Mouse (Mus musculus) stomach, embryonic 15.5 days (tissue): Measurements from ENCODE around the gene Rdm1. TPM values are rescaled to one million over a fixed set of nuclear protein-coding genes. Genes with fewer than 3 reads are reported as not detected.
A peak's percentile ranks its signal among the peaks of the same experiment; 100 is the strongest.

Experiments
- ATAC-seq: fragments of 200-750 bp; cut with Nextera tagmentation; 2 replicates; pipeline ENCODE4 v1.8.0; 2017; ENCODE audit warnings: low read depth, moderate number of reproducible peaks, moderate TSS enrichment; ENCODE audit not compliant: insufficient read depth, low FRiP score
- H3K27ac ChIP-seq: fragments of 300-500 bp; sonication (generic); 2 replicates; pipeline ENCODE4 v1.5.1; 2015; ENCODE audit warnings: mild to moderate bottlenecking, inconsistent platforms
- H3K27me3 ChIP-seq: fragments of 300-500 bp; sonication (generic); replicated peaks from 2 replicates; pipeline ENCODE4 v1.6.1; 2015; ENCODE audit warnings: inconsistent platforms
- H3K36me3 ChIP-seq: fragments of 300-500 bp; sonication (generic); 2 replicates; pipeline ENCODE4 v1.6.1; 2015; ENCODE audit warnings: inconsistent platforms
- H3K4me1 ChIP-seq: fragments of 300-500 bp; sonication (generic); 2 replicates; pipeline ENCODE4 v1.6.1; 2015; ENCODE audit warnings: inconsistent platforms
- H3K4me2 ChIP-seq: fragments of 300-500 bp; sonication (generic); 2 replicates; pipeline ENCODE4 v1.6.1; 2015; ENCODE audit warnings: mild to moderate bottlenecking, inconsistent platforms
- H3K4me3 ChIP-seq: fragments of 300-500 bp; sonication (generic); replicated peaks from 2 replicates; pipeline ENCODE4 v1.5.1; 2015; ENCODE audit warnings: inconsistent platforms
- H3K9ac ChIP-seq: fragments of 300-500 bp; sonication (generic); 2 replicates; pipeline ENCODE4 v1.6.1; 2015; ENCODE audit warnings: inconsistent platforms
- H3K9me3 ChIP-seq: fragments of 300-500 bp; sonication (generic); 2 replicates; pipeline ENCODE4 v1.6.1; 2016; ENCODE audit warnings: inconsistent platforms
- WGBS: fragments of 180-500 bp; shearing (Covaris S2); methylation state at CpG from one replicate; pipeline ENCODE4 v1.1.7; 2015; 5-methylcytosine and 5-hydroxymethylcytosine counted together
- polyA plus RNA-seq: library from polyadenylated mRNA; unstranded; fragments of >200 nt; fragmentation: Nextera tagmentation; extraction: Ambion mirVana; gene quantifications from 2 replicates; pipeline ENCODE4 v1.2.1, GENCODE M21; 2015

The Rdm1 gene
- polyA plus RNA-seq, 1 experiment from 2014 or later, result 37.6 TPM

DNA sequence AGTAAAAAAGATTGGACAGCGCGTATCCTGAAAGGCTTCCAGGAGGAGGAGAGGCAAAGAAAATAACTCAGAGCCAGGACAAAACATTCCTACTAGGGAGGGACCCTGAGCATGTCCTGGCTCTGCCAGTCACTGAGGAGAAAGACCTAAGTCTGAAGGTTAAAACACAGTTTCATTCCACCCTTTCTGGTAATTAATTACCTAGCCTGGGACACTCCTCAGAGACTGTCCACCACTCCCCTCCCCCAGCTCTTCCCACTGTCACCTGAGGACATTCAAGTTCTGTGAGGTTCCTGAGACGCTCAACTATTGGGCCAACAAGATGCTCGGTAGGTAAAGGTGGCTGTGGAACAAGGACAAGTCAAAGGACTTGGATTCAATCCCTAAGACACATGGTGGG is 48.4 kb downstream of the Rdm1 start:
- 87% methylated on average over 4 of the region's 4 CpGs for WGBS
- H3K9ac ChIP-seq, result no peak overlapping the region
- H3K36me3 ChIP-seq, result no peaks in the 10 kb centered on the region
- ATAC-seq, result no peak
- no peak overlapping the region for H3K4me3 ChIP-seq
- no peaks in the 10 kb centered on the region for H3K27me3 ChIP-seq
- H3K4me1 ChIP-seq, result peaks cover 11% of the 10 kb centered on the region
- H3K9me3 ChIP-seq, result no peaks in the 10 kb centered on the region
- no peak overlapping the region for H3K4me2 ChIP-seq
- H3K27ac ChIP-seq, result no peak overlapping the region

DNA sequence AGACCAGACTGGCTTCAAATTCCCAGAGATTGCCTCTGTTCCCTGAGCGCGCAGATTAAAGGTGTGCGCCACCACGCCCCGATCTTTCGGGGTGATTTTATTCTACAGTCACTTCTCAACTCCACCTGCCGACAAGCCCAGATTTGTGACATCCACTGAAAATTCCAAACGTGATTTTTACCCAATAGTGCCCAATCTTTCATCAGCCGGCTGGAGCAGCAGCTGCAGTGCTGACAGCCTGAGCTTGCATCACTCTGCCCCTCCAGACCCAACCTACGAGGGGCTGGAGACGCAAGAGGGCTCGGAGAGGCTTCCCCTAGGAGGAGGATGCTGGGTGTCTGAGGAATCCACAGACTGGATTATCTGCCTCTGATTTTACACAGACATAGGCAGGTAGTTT is 50.7 kb downstream of the Rdm1 start:
- no peaks in the 10 kb centered on the region for H3K36me3 ChIP-seq
- ATAC-seq, result no peak
- H3K27me3 ChIP-seq, result no peaks in the 10 kb centered on the region
- no peak overlapping the region for H3K4me2 ChIP-seq
- WGBS, result 74% methylated on average over 12 of the region's 12 CpGs
- H3K27ac ChIP-seq, result no peak overlapping the region
- H3K4me1 ChIP-seq, result peaks cover 16% of the 10 kb centered on the region
- H3K9me3 ChIP-seq, result no peaks in the 10 kb centered on the region
- H3K9ac ChIP-seq, result no peak overlapping the region
- no peak overlapping the region for H3K4me3 ChIP-seq

DNA sequence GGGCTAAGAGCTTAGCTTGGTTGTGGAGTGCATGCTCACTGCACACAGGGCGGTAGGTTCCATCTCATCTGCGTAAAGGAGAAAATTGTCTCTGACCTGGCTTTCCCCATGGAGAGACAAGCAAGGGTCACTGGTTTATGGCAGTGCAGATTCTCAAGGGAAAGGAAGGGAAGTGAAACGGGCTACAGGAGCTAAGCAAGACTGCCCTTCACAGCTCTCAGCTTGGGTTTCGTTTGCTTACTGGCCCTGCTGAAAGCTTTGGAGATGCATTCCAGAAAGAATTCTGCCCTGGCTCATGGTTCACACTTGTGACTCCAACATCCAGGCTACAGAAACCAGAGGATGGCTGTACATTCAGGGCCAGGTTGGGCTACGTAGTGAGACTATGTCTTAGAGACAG is 51.8 kb downstream of the Rdm1 start:
- H3K9me3 ChIP-seq, result no peaks in the 10 kb centered on the region
- no peak overlapping the region for H3K9ac ChIP-seq
- WGBS, result 64% methylated on average over 5 of the region's 5 CpGs
- no peaks in the 10 kb centered on the region for H3K27me3 ChIP-seq
- H3K4me2 ChIP-seq, result no peak overlapping the region
- no peaks in the 10 kb centered on the region for H3K36me3 ChIP-seq
- H3K27ac ChIP-seq, result peak overlapping the region; percentile 11; the same call in 1 of the 2 replicates
- H3K4me3 ChIP-seq, result no peak overlapping the region
- H3K4me1 ChIP-seq, result peaks cover 7% of the 10 kb centered on the region; the same call in 1 of the 2 replicates
- no peak for ATAC-seq

DNA sequence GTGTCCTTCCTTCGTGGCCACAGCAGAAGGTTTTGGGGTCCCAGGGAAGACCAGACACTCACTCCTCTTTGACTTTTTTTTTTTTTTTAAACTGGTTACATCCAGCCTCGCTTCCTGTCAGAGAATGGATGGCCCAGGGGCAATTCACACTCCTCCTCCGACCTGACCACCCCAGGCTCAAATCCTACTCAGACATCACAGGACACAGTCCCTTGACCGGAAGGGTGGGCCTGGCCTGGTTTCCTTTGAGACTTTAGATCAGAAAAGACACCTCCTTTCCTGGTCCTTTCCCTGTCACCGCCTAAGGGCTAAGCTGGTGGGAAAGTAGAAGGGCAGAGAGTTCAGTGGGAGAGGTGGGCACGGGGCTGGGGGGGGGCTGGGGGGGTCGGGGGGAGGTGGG is 52.9 kb downstream of the Rdm1 start:
- Histone ChIP-seq H3K9ac (no peak overlapping the region), H3K4me2 (no peak overlapping the region), H3K27ac (no peak overlapping the region), H3K9me3 (no peaks in the 10 kb centered on the region), H3K4me1 (peaks cover 7% of the 10 kb centered on the region; the same call in 1 of the 2 replicates), H3K4me3 (no peak overlapping the region), H3K27me3 (no peaks in the 10 kb centered on the region), H3K36me3 (no peaks in the 10 kb centered on the region)
- ATAC-seq, result no peak
- 45% methylated on average over 7 of the region's 7 CpGs for WGBS

DNA sequence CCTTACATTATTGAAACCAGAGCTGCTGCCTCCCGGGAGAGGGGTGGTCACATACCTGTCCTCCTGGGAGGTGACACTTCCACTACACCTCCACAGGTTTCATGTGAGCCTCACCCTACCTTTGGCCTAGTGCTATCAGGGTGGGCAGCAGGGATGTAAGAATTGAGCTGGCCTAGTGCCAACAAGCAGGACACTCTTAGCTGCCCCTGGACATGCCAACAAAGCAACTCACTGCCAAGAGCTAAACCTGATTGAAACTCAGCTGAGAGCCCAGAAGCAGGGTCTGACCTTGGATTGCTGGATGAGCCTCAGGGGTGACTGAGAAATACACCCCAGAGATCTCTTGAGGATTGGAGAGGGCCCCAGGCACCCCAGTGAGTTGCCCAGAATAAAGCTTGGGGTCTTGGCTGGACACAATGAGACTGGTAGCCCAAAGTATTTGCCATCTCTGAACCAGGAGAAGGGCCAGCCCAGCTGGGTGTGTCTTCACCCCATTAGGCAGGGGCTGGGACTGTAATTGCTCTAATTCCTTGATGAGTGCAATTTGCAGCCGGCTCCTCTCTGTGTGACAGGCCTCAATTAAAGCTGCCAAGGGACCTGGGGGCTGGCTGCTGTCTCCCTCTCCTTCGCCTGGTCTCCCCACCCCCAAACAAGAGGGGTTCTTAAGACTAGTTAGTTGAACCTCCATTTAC is 53.8 kb downstream of the Rdm1 start:
- Histone ChIP-seq H3K4me1 (peaks cover 7% of the 10 kb centered on the region; the same call in 1 of the 2 replicates), H3K9ac (no peak overlapping the region), H3K27ac (no peak overlapping the region; the same call in 1 of the 2 replicates), H3K4me2 (no peak overlapping the region), H3K4me3 (no peak overlapping the region), H3K36me3 (no peaks in the 10 kb centered on the region), H3K9me3 (no peaks in the 10 kb centered on the region), H3K27me3 (no peaks in the 10 kb centered on the region)
- 57% methylated on average over 3 of the region's 3 CpGs for WGBS
- ATAC-seq, result no peak

DNA sequence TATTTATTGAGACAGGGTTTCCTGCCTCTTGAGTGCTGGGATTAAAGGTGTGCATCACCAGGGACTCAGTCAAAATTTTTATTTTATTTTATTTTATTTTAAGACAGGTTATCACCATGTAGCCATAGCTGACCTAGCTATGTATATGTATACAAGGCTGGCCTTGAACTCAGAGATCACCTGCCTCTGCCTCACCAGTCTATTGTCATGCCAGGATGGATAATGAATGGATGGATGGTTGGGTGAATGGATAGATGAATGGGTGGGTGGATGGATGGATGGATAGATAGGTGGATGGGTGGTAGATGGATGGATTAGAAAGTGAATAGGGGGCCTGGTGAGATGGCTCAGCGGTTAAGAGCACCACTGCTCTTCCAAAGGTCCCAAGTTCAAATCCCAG is 55.0 kb downstream of the Rdm1 start:
- no peak overlapping the region for H3K4me2 ChIP-seq
- ATAC-seq, result no peak
- no peaks in the 10 kb centered on the region for H3K36me3 ChIP-seq
- no peak overlapping the region for H3K9ac ChIP-seq
- no peak overlapping the region for H3K4me3 ChIP-seq
- H3K27ac ChIP-seq, result no peak overlapping the region
- H3K27me3 ChIP-seq, result no peaks in the 10 kb centered on the region
- no peaks in the 10 kb centered on the region for H3K9me3 ChIP-seq
- 88% methylated on average over 1 of the region's 1 CpGs for WGBS
- H3K4me1 ChIP-seq, result peaks cover 7% of the 10 kb centered on the region; the same call in 1 of the 2 replicates

DNA sequence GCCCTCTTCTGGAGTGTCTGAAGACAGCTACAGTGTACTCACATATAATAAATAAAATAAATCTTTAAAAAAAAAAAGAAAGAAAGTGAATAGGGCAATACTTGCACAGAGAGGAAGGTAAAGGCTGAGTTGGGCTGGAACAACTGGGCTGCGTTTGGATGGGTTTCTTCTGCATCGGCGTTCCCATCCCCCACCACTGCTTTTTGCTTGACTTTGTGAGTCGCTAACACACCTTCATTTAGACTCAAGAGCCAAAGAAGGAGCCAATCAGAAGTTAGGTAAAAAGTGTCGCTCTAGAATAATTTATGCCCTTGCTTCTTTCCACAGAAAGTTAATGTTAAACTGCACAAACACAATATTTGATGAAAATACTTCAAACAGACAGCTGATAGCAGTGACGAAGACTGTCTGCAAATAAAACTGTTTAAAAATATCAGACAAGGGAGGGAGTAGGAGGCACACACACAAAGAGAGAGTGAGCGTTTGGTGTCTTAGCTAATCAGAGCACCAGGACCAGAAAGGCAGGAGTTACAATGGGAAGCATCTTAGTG is 55.5 kb downstream of the Rdm1 start:
- H3K9me3 ChIP-seq, result no peaks in the 10 kb centered on the region
- H3K27ac ChIP-seq, result no peak overlapping the region
- H3K36me3 ChIP-seq, result no peaks in the 10 kb centered on the region
- no peaks in the 10 kb centered on the region for H3K27me3 ChIP-seq
- no peak for ATAC-seq
- H3K4me3 ChIP-seq, result no peak overlapping the region
- no peak overlapping the region for H3K4me2 ChIP-seq
- peaks cover 9% of the 10 kb centered on the region for H3K4me1 ChIP-seq
- no peak overlapping the region for H3K9ac ChIP-seq
- WGBS, result 55% methylated on average over 7 of the region's 7 CpGs

Other genes with a start within 250 kb of the Rdm1 start
- 58.5 and 69.5 TPM in 2 replicates for gene Aarsd1, start 209.6 kb upstream of the Rdm1 start, polyA plus RNA-seq
- 6.9 and 12.3 TPM in 2 replicates for gene Gm27029, start 202.4 kb upstream of the Rdm1 start, polyA plus RNA-seq
- 20.7 and 20.8 TPM in 2 replicates for gene Rundc1, start 202.1 kb upstream of the Rdm1 start, polyA plus RNA-seq
- gene Ptges3l, start 201.9 kb upstream of the Rdm1 start, polyA plus RNA-seq, result 14.5 and 17.5 TPM in 2 replicates
- gene Rpl27, start 184.9 kb upstream of the Rdm1 start, polyA plus RNA-seq, result 284 and 331 TPM in 2 replicates
- 24.2 and 24.5 TPM in 2 replicates for gene Ifi35, start 178.8 kb upstream of the Rdm1 start, polyA plus RNA-seq
- 16.0 and 17.1 TPM in 2 replicates for gene Rnd2, start 162.2 kb upstream of the Rdm1 start, polyA plus RNA-seq
- gene Vat1, start 161.0 kb upstream of the Rdm1 start, polyA plus RNA-seq, result 59.3 and 62.3 TPM in 2 replicates
- gene Brca1, start 75.2 kb upstream of the Rdm1 start, polyA plus RNA-seq, result 9.7 and 11.8 TPM in 2 replicates
- 56.4 and 68.3 TPM in 2 replicates for gene Nbr1, start 75.0 kb upstream of the Rdm1 start, polyA plus RNA-seq
- gene Tmem106a, start 45.0 kb upstream of the Rdm1 start, polyA plus RNA-seq, result 9.8 and 10.1 TPM in 2 replicates
- gene Gm11634, start 27.9 kb upstream of the Rdm1 start, polyA plus RNA-seq, result not detected in 2 replicates
- 7.6 and 7.7 TPM in 2 replicates for gene Arl4d, start 38.3 kb downstream of the Rdm1 start, polyA plus RNA-seq
- gene Dhx8, start 105.7 kb downstream of the Rdm1 start, polyA plus RNA-seq, result 27.4 and 28.1 TPM in 2 replicates
- gene Etv4, start 158.2 kb downstream of the Rdm1 start, polyA plus RNA-seq, result 6.8 and 9.0 TPM in 2 replicates